Mouse (Mus musculus) thymus, adult 2 months (tissue): ENCODE measurements at regions not wholly inside any gene's neighbourhood (a gene's known extent, or its start where the extent isn't known, plus 50 kb on each side); places are given as distances from the start of the nearest gene placed in this dataset.

ENCODE experiments used
- CTCF ChIP-seq: fragments of 200-500 bp; IDR thresholded peaks from 2 replicates; pipeline ENCODE4 v1.5.1; 2012; ENCODE audit warnings: mild to moderate bottlenecking, control low read depth, low read length, moderate library complexity, borderline replicate concordance; ENCODE audit not compliant: control insufficient read depth, poor library complexity, insufficient read depth; ENCODE audit errors: extremely low read depth
- POLR2A ChIP-seq: fragments of 200-500 bp; IDR thresholded peaks from 2 replicates; pipeline ENCODE4 v1.6.1; 2012; ENCODE audit warnings: mild to moderate bottlenecking, low read length, control low read depth, moderate library complexity; ENCODE audit not compliant: control insufficient read depth, poor library complexity, insufficient read depth; ENCODE audit errors: extremely low read depth

DNA sequence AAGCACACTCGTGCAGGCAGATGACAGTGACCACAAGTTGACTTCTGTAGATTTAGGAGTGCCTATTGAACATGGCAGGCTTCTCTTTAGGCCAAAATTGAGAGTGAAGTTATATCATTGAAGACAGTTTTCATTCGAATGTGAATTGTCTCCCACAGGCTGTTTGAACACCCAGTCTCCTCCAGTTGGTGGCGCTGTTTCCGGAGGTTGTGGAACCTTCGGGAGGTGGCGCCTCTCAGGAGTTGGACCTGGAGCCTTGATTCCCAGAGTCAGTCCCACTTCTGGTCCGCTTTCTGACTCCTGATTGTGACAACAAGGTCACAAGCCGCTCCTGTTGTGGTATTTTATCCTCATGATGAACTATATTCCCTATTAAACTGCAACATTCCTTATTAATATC is 254.5 kb downstream of the Gm11077 start:
- TF ChIP-seq POLR2A (no peak), CTCF (no peak)
